Mouse (Mus musculus) hindbrain, embryonic 13.5 days (tissue): ENCODE data around the gene Fancd2os. TPM values are rescaled to one million over a fixed set of nuclear protein-coding genes. Genes with fewer than 3 reads are reported as not detected.
A peak's percentile ranks its signal among the peaks of the same experiment; 100 is the strongest.

Source experiments
- ATAC-seq: fragments of 200-750 bp; cut with Nextera tagmentation; 2 replicates; pipeline ENCODE4 v1.8.0; 2017; ENCODE audit warnings: moderate TSS enrichment; ENCODE audit not compliant: low FRiP score
- H3K27ac ChIP-seq: fragments of 300-500 bp; sonication (generic); 2 replicates; pipeline ENCODE4 v1.5.1; 2015; ENCODE audit warnings: inconsistent platforms, mild to moderate bottlenecking, moderate library complexity
- H3K27me3 ChIP-seq: fragments of 300-500 bp; sonication (generic); 2 replicates; pipeline ENCODE4 v1.6.1; 2015; ENCODE audit warnings: mild to moderate bottlenecking, inconsistent platforms
- H3K36me3 ChIP-seq: fragments of 300-500 bp; sonication (generic); 2 replicates; pipeline ENCODE4 v1.6.1; 2015; ENCODE audit warnings: mild to moderate bottlenecking, inconsistent platforms
- H3K4me1 ChIP-seq: fragments of 300-500 bp; sonication (generic); replicated peaks from 2 replicates; pipeline ENCODE4 v1.6.1; 2015; ENCODE audit warnings: inconsistent platforms
- H3K4me2 ChIP-seq: fragments of 300-500 bp; sonication (generic); 2 replicates; pipeline ENCODE4 v1.6.1; 2015; ENCODE audit warnings: inconsistent platforms, mild to moderate bottlenecking, moderate library complexity
- H3K4me3 ChIP-seq: fragments of 300-500 bp; sonication (generic); 2 replicates; pipeline ENCODE4 v1.5.1; 2015; ENCODE audit warnings: mild to moderate bottlenecking, inconsistent platforms
- H3K9ac ChIP-seq: fragments of 300-500 bp; sonication (generic); 2 replicates; pipeline ENCODE4 v1.6.1; 2015; ENCODE audit warnings: mild to moderate bottlenecking, inconsistent platforms
- H3K9me3 ChIP-seq: fragments of 300-500 bp; sonication (generic); 2 replicates; pipeline ENCODE4 v1.6.1; 2016; ENCODE audit warnings: inconsistent platforms
- WGBS: fragments of 180-500 bp; shearing (Covaris S2); methylation state at CpG from one replicate; pipeline ENCODE4 v1.1.7; 2015; 5-methylcytosine and 5-hydroxymethylcytosine counted together
- polyA plus RNA-seq: library from polyadenylated mRNA; unstranded; fragments of >200 nt; fragmentation: Nextera tagmentation; extraction: Ambion mirVana; gene quantifications from 2 replicates; pipeline ENCODE4 v1.2.1, GENCODE M21; 2015

Fancd2os gene
- polyA plus RNA-seq, 1 experiment from 2014 or later, result 0.19 TPM

DNA sequence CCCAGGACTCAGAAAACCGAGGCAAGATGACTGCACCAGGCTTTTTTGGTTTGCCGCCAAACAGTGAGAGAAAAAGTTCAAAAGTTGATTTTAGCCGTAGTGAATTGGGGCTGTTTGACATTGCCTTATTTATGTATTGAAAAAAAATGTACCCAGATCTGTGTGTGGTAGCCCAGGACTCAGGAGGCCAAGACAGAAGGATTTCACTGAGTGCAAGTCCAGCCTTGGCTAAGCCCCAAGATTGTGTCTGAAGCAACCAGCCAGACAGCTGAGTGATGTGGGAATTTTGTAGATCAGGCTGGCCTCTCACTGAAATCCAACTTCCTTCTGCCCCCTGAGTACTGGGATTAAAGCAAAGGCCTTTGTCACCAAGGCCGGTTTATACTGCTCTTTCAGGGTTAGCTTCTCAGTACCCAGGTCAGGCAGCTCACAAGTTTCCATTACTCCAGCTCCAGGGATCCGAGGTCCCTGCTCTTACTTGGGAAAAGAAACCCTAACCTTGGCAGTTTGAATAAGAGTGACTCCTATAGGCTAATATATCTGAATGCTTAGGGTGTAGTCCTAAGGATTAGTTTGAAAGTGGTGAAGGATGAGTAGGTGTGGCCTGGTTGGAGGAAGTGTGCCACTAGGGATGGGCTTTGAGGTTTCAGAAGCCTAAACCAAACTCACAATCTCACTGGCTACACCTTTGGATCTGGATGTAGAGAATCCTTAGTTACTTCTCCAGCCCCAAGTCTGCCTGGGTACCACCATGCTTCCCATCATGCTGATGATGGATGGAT is 24.7 kb upstream of the Fancd2os start:
- 55% methylated on average over 5 of the region's 5 CpGs for WGBS
- Histone ChIP-seq H3K27me3 (no peaks in the 10 kb centered on the region), H3K4me1 (peaks cover 21% of the 10 kb centered on the region), H3K36me3 (peaks cover 28% of the 10 kb centered on the region), H3K27ac (no peak overlapping the region), H3K9ac (peak overlapping the region; percentile 91), H3K4me2 (peak overlapping the region; percentile 69), H3K4me3 (peak overlapping the region; percentile 73), H3K9me3 (no peaks in the 10 kb centered on the region)
- ATAC-seq, result no peak

DNA sequence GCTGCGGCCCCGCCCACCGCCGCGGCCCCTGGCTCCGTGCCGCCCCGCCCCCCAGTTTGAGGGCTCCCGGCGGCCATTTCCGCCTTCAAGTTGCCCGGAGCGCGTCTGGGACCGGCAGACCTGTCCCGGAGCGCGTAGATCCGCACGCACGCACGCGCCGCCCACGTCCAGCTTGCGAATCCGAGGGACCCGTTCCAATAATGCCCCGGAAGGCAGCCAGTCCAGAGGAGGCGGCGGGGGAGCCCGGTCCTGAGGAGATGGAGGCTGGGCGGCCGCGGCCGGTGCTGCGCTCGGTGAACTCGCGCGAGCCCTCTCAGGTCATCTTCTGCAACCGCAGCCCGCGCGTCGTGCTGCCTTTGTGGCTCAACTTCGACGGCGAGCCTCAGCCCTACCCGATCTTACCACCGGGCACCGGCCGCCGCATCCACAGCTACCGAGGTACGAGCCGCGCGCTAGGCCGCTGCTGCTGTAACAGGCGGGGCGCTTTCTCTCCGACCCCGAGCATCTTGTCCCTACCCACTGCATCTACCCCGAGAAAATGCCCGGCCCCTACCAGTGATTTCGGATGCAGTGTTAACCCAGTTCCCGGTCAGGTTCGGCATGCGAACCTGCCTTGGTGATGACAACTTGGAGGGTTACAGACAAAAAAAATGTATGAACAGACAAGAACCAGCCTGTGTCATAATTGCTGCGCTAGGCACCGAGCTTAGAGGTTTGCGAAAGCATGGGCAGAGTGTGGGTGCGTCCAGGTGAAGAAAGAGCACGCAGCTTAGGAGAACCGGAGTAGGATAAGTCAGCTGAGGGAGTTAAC is 23.6 kb upstream of the Fancd2os start, which contains the start of gene Vhl:
Vhl (plus strand) TSS at position 19 of the 811 bp plus-strand sequence.
- H3K9me3 ChIP-seq, result no peaks in the 10 kb centered on the region
- H3K27ac ChIP-seq, result peak within 1 kb of the TSS; percentile 90
- H3K27me3 ChIP-seq, result no peaks in the 10 kb centered on the region
- H3K9ac ChIP-seq, result peak within 1 kb of the TSS; percentile 91
- WGBS, result under 1% methylated on average over 71 of the region's 76 CpGs
- peaks cover 17% of the 10 kb centered on the region for H3K36me3 ChIP-seq
- peak within 1 kb of the TSS; percentile 69 for H3K4me2 ChIP-seq
- peak within 1 kb of the TSS; percentile 73 for H3K4me3 ChIP-seq
- ATAC-seq, result peak; percentile 86
- peaks cover 21% of the 10 kb centered on the region for H3K4me1 ChIP-seq

DNA sequence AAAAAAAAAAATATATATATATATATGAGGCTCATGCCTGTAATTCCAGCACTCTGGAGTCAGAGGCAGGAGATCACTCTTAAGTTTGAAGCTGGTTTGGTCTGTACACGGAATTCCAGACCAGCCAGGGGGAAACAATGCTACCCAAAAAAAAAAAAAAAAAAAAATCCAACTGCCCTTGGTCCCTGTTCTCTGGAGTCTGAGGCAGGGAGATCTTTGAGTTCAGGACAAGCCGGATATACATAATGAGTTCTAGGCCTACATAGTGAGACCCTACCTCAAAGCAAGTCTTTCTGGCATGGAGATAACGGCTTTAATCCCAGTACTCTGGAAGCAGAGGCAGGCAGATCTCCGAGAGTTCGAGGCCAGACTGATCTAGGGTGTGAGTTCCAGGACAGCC is 22.9 kb upstream of the Fancd2os start:
- 69% methylated on average over 5 of the region's 5 CpGs for WGBS
- peak overlapping the region; percentile 90 for H3K27ac ChIP-seq
- H3K4me3 ChIP-seq, result peak overlapping the region; percentile 73
- ATAC-seq, result no peak
- H3K27me3 ChIP-seq, result no peaks in the 10 kb centered on the region
- H3K4me2 ChIP-seq, result peak overlapping the region; percentile 69
- peaks cover 12% of the 10 kb centered on the region for H3K36me3 ChIP-seq
- no peaks in the 10 kb centered on the region for H3K9me3 ChIP-seq
- peak overlapping the region; percentile 91; the same call in 1 of the 2 replicates for H3K9ac ChIP-seq
- peaks cover 21% of the 10 kb centered on the region for H3K4me1 ChIP-seq

DNA sequence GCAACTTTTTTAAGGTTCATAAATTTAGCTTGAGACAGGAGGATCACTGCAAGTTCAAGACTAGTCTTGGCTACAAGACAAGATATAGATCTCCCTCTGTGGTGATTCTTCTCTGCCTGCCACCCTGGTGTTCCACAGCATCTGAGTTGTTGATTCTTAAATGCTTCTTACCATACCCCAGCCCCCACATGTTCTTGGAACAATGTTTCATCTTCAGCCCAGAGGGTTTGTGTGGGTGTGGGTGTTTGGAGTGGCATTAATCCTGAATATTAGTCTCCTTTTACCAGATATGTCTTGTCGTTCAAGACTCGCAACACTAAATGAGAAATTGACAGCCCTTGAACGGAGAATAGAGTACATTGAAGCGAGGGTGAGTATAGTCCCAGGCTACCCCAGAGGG is 15.0 kb upstream of the Fancd2os start:
- Histone ChIP-seq H3K36me3 (peaks cover 68% of the 10 kb centered on the region), H3K9me3 (0 out of 2 replicates have a peak, but pooled peaks cover 2% of the 10 kb centered on the region), H3K4me3 (no peak overlapping the region), H3K27ac (no peak overlapping the region), H3K4me1 (no peaks in the 10 kb centered on the region), H3K27me3 (no peaks in the 10 kb centered on the region), H3K9ac (no peak overlapping the region), H3K4me2 (no peak overlapping the region)
- ATAC-seq, result no peak
- WGBS, result 92% methylated on average over 4 of the region's 4 CpGs

DNA sequence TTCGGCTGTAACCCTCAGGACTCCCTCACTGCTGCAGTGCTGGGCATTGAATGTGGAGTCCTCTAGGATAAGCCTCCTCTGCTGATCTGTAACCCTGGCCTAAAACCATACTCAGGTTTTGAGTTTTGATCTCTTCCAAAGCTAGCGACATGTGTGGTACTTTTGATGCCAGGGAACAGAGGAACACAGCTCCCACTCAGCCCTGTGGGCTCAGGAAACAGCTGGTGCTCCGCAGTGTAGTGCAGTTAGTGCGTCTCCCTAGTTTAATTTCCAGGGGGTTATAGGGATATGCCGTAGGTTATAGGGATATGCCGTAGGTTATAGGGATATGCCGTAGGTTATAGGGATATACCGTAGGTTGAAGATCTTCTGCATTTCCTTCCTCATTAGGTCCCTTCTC is 14.5 kb upstream of the Fancd2os start:
- H3K4me2 ChIP-seq, result no peak overlapping the region
- no peaks in the 10 kb centered on the region for H3K27me3 ChIP-seq
- ATAC-seq, result no peak
- no peak overlapping the region for H3K4me3 ChIP-seq
- H3K27ac ChIP-seq, result no peak overlapping the region
- 0 out of 2 replicates have a peak, but pooled peaks cover 2% of the 10 kb centered on the region for H3K9me3 ChIP-seq
- H3K4me1 ChIP-seq, result no peaks in the 10 kb centered on the region
- WGBS, result 96% methylated on average over 8 of the region's 8 CpGs
- no peak overlapping the region for H3K9ac ChIP-seq
- peaks cover 71% of the 10 kb centered on the region for H3K36me3 ChIP-seq

DNA sequence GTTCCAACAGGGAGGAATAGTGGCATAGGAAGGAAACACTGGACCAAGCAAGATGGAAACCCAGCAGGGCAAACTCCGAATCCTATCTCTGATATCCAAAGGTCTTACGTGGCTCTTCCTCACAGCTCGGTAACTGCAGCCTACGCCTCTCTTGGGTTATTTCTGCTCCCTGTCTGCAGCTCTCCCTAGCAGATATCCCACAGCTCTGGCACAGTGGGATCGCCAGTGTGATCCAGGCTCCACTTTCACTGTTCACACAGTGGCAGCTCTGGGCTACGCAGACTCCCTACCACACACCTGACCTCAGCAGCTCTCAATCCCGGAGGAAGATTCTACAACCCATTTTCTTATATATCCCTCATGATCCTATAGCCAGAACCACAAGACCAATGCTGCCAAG is 13.6 kb upstream of the Fancd2os start:
- Histone ChIP-seq H3K9me3 (0 out of 2 replicates have a peak, but pooled peaks cover 2% of the 10 kb centered on the region), H3K27me3 (no peaks in the 10 kb centered on the region), H3K27ac (no peak overlapping the region), H3K4me1 (no peaks in the 10 kb centered on the region), H3K4me3 (no peak overlapping the region), H3K36me3 (peaks cover 71% of the 10 kb centered on the region), H3K4me2 (no peak overlapping the region), H3K9ac (no peak overlapping the region)
- no peak for ATAC-seq
- WGBS, result 97% methylated on average over 7 of the region's 7 CpGs

DNA sequence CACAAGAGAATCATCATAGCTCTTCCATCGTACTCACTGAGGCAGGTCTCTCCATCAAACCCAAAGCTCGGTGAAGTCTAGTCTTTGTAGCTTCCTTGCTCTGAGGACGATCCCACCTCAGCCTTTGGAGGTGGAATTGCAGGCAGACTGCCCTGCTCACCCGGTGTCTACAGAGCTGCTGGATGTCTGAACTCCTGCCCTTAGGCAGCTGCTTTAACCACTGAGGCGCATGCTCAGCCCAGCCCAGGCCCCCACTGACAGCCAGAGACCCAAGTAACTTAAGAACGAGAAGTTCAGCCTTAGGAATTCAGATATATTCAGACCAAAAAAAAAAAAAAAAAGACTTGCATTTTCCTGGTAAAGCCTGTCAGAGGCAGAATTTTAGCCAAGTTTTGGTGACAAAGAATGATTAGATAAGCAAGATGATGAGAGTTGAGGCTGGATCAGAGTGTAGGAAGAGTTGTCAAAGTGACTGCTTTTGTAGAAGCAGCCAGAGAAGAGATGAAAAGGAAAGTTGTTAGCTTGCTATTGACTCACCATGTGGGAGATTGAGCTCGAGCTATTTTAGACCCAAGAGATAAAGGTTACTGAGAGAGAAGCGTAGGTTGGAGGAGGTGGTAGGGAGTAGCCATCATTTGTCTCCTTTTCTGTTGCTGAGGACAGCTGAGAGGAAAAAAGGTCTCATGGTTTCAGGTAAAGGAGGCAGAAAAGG is 11.9 kb upstream of the Fancd2os start:
- 0 out of 2 replicates have a peak, but pooled peaks cover 2% of the 10 kb centered on the region for H3K9me3 ChIP-seq
- peaks cover 66% of the 10 kb centered on the region for H3K36me3 ChIP-seq
- no peak overlapping the region for H3K4me2 ChIP-seq
- 0 out of 2 replicates have a peak, but pooled peaks cover 4% of the 10 kb centered on the region for H3K4me1 ChIP-seq
- H3K4me3 ChIP-seq, result no peak overlapping the region
- WGBS, result 94% methylated on average over 8 of the region's 8 CpGs
- no peaks in the 10 kb centered on the region for H3K27me3 ChIP-seq
- H3K27ac ChIP-seq, result no peak overlapping the region
- no peak for ATAC-seq
- H3K9ac ChIP-seq, result no peak overlapping the region

DNA sequence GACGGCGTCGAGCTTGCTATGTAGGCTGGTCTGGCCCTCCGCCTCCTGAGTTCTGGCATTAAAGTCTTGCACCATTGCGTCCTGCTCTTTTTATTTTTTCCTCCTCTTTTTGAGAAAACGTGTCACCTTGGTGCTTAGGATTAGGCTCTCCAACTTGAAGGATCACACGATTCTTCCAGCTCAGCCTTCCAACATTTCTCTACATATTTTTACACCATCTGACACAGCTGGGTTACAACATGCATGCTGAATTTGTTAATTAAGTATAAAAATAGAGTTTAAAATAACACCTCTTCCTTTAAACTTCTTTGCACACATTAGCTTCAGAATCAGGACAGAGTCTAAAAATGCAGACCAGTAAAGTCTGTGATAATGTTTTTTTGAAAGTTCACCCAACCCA is 8.8 kb upstream of the Fancd2os start:
- H3K9me3 ChIP-seq, result 0 out of 2 replicates have a peak, but pooled peaks cover 2% of the 10 kb centered on the region
- 94% methylated on average over 7 of the region's 7 CpGs for WGBS

DNA sequence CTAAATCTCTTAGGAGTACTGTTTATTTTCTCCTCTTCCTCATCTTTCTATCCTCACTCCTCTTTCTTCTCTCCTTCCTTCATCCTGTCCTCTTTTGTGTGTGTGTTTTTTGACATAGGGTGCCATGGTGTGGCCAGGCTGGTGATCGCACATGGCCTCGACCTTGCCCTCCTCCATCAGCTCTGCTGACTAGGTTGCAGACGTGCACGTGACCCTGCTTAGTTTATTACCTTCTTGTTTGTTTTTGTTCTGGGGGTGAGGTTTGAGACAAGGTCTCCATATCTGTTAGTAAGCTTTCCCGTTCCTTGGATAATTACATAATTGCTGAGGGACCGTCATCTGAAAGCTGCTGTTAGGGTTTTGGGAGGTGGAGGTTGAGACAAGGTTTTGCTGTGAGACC is 8.4 kb upstream of the Fancd2os start:
- peaks cover 26% of the 10 kb centered on the region for H3K4me1 ChIP-seq
- H3K9ac ChIP-seq, result no peak overlapping the region
- WGBS, result 90% methylated on average over 6 of the region's 6 CpGs
- H3K4me2 ChIP-seq, result no peak overlapping the region
- no peaks in the 10 kb centered on the region for H3K27me3 ChIP-seq
- H3K9me3 ChIP-seq, result no peaks in the 10 kb centered on the region
- no peak overlapping the region for H3K4me3 ChIP-seq
- H3K27ac ChIP-seq, result no peak overlapping the region
- H3K36me3 ChIP-seq, result peaks cover 31% of the 10 kb centered on the region
- no peak for ATAC-seq

More for the DNA sequence above, 8.8 kb upstream of the Fancd2os start:
- ATAC-seq, result no peak
- peaks cover 26% of the 10 kb centered on the region for H3K4me1 ChIP-seq
- H3K36me3 ChIP-seq, result peaks cover 35% of the 10 kb centered on the region
- no peak overlapping the region for H3K27ac ChIP-seq
- no peak overlapping the region for H3K4me3 ChIP-seq
- no peak overlapping the region for H3K4me2 ChIP-seq
- H3K9ac ChIP-seq, result no peak overlapping the region
- no peaks in the 10 kb centered on the region for H3K27me3 ChIP-seq

DNA sequence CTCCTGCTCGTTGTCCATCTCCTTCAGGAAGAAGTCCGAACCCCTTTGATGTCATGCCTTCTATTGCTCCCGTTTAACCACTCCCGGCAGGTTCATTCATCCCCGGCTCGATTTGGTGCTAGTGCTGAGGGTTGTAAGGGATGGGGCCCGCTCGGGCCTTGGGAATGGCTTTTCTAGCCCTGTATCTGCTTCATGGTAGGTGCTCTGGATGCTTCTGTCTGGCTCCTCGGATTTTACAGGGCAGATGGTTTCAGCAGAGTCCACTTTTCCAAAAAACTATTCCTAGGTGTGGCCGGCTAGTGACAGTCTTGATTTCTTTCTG is 4.7 kb upstream of the Fancd2os start:
- ATAC-seq, result no peak

DNA sequence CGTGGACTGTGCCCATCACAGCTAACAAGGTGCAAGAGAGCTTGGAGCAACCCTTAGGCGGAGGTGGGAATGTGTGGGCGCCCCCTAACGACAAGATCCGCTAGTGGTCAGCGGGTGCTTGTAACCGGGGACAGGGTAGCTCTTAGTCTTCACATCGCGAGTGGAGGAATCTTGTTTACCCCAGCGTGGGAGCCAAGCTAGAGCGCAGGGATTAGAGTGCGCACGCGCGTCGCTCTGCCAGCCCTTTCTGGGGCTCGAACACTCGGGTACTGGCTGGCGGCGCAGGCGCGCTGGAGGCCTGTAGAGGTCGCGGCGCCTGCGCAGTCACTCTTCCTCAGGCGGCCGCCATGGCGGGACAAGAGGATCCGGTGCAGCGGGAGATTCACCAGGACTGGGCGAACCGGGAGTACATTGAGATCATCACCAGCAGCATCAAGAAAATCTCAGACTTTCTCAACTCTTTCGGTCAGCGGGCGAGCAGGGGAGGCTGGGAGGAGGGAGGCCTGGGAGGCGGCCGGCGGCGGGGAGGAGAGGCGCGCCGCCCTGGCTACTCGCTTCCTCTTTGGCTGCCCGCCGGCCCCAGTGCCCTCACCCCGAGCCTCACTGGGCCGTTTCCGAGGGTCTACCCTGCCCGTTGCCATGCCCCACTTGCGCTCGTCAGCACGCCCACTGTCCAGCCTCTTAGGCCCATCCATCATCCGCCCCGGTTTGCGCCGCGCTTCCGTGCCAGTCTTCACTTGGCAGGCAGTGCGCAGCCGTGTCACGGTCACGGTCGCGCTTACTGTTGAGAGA is 4.1 kb upstream of the Fancd2os start, which contains the start of gene Brk1:
Brk1 (plus strand) TSS at position 341 of the 792 bp plus-strand sequence.
- under 1% methylated on average over 64 of the region's 65 CpGs for WGBS
- H3K9ac ChIP-seq, result peak within 1 kb of the TSS; percentile 84
- peak; percentile 94 for ATAC-seq
- H3K4me2 ChIP-seq, result peak within 1 kb of the TSS; percentile 86
- H3K9me3 ChIP-seq, result no peaks in the 10 kb centered on the region
- peaks cover 32% of the 10 kb centered on the region for H3K4me1 ChIP-seq
- H3K4me3 ChIP-seq, result peak within 1 kb of the TSS; percentile 65
- 0 out of 2 replicates have a peak, but pooled peaks cover 4% of the 10 kb centered on the region for H3K36me3 ChIP-seq
- peak within 1 kb of the TSS; percentile 90 for H3K27ac ChIP-seq
- no peaks in the 10 kb centered on the region for H3K27me3 ChIP-seq

More for the DNA sequence above, 4.7 kb upstream of the Fancd2os start:
- peaks cover 32% of the 10 kb centered on the region for H3K4me1 ChIP-seq
- peak overlapping the region; percentile 84 for H3K9ac ChIP-seq
- no peaks in the 10 kb centered on the region for H3K9me3 ChIP-seq
- 7% methylated on average over 10 of the region's 10 CpGs for WGBS
- H3K36me3 ChIP-seq, result 0 out of 2 replicates have a peak, but pooled peaks cover 4% of the 10 kb centered on the region
- peak overlapping the region; percentile 65 for H3K4me3 ChIP-seq
- no peaks in the 10 kb centered on the region for H3K27me3 ChIP-seq
- H3K27ac ChIP-seq, result peak overlapping the region; percentile 90
- H3K4me2 ChIP-seq, result peak overlapping the region; percentile 86
